Mouse (Mus musculus) gastrocnemius, adult 2 months (tissue): ENCODE measurements at regions not wholly inside any gene's neighbourhood (a gene's known extent, or its start where the extent isn't known, plus 50 kb on each side); places are given as distances from the start of the nearest gene placed in this dataset.

Experiments used
- DNase-seq: peaks from one replicate; pipeline ENCODE4 v3.0.0; 2022
- H3K27ac ChIP-seq: fragments of 200-600 bp; 2 replicates; pipeline ENCODE4 v1.8.1; 2022; ENCODE audit warnings: mild to moderate bottlenecking
- H3K4me3 ChIP-seq: fragments of 200-600 bp; 2 replicates; pipeline ENCODE4 v1.8.1; 2022; ENCODE audit warnings: mild to moderate bottlenecking, moderate library complexity
- CTCF ChIP-seq: fragments of 200-600 bp; IDR thresholded peaks from 2 replicates; pipeline ENCODE4 v1.8.1; 2022; ENCODE audit warnings: antibody characterized with exemption, mild to moderate bottlenecking, moderate library complexity
- intact Hi-C: fragments of 180-260 bp; cut with DNase I; formaldehyde crosslinking; loops from one replicate; pipeline ENCODE4 v1.15.1; 2025

DNA sequence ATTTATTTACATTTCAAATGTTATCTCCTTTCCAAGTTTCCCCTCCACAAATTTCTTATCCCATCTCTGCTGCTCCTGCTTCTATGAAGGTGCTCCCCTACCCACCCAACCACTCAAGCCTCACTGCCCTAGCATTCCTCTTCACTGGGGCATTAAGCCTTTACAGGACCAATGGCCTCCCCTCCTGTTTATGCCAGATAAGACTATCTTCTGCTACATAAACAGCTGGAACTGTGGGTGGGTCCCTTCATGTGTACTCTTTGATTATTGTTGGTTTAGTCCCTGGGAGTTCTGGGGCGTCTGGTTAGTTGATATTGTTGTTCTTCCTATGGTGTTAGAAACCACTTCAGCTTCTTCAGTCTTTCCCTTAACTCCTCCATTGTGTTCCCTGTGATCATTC lies 1164.1 kb upstream of the Got2 start:
- H3K4me3 ChIP-seq, result no peak overlapping the region
- no peak for TF ChIP-seq CTCF
- no peak overlapping the region for H3K27ac ChIP-seq
- intact Hi-C loops, result no loop called here
- no peak for DNase-seq

GRCm38 (mm10) chr8:97039778-97040177 lies 1151.4 kb upstream of the Got2 start:
- no peak for TF ChIP-seq CTCF
- DNase-seq, result no peak
- no peak overlapping the region for H3K27ac ChIP-seq
- intact Hi-C loops, result no loop called here
- no peak overlapping the region for H3K4me3 ChIP-seq

GRCm38 (mm10) chr8:97038854-97039253 lies 1150.5 kb upstream of the Got2 start:
- no peak for DNase-seq
- Histone ChIP-seq H3K27ac (no peak overlapping the region), H3K4me3 (no peak overlapping the region)
- intact Hi-C loops, result no loop called here
- no peak for TF ChIP-seq CTCF

DNA sequence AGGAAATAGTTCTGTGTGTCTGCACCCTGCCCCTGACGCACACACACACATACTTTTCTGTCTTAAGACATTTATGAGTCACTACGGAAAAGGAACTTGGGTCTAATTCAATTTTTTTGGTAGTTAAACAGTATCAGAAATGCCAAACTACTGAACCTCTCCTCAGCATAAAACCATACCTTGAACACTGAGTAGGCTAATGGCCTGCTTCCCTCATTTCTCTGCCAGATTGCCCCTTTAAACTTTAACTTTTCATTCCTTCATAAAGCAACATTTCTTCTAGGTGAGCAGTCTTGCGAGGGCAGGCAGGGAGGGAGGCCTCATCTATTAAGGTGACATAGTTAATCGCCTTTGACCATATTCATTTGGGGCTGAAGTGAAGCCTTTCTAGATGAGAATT lies 1143.8 kb upstream of the Got2 start:
- no peak for DNase-seq
- H3K27ac ChIP-seq, result no peak overlapping the region
- H3K4me3 ChIP-seq, result no peak overlapping the region
- intact Hi-C loops, result no loop called here
- no peak for TF ChIP-seq CTCF

- intact Hi-C loops, result no loop called here
- H3K27ac ChIP-seq, result no peak overlapping the region
- TF ChIP-seq CTCF, result no peak
- no peak overlapping the region for H3K4me3 ChIP-seq
- no peak for DNase-seq
These were observed 1127.2 kb upstream of the Got2 start for GRCm38 (mm10) chr8:97015571-97015970.

DNA sequence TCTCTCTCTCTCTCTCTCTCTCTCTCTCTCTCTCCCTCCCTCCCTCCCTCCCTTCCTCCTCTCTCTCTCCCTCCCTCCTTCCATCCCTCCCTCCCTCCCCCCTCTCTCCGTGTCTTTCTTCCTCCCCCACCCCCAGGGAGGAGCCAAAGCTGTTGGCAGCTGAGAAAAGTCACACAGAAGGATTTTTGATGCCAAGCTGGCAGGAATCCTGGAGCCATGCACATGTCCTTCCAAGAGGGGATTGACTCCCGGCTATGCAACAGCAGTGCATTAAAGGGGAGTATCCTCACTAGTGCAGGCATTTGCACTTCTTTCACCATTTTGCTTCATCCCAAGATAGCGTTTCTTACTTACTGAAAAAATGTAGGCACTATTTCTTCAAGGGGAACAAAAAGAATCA lies 1115.8 kb upstream of the Got2 start:
- H3K27ac ChIP-seq, result no peak overlapping the region
- H3K4me3 ChIP-seq, result no peak overlapping the region
- TF ChIP-seq CTCF, result no peak
- intact Hi-C loops, result no loop called here
- peak; percentile 15 for DNase-seq

GRCm38 (mm10) chr8:96983103-96983502 lies 1094.8 kb upstream of the Got2 start:
- intact Hi-C loops, result no loop called here
- DNase-seq, result no peak
- no peak overlapping the region for H3K27ac ChIP-seq
- TF ChIP-seq CTCF, result no peak
- no peak overlapping the region for H3K4me3 ChIP-seq
